Mouse (Mus musculus) intestine, embryonic 15.5 days (tissue): Measurements from ENCODE around the gene Mmaa. TPM values are rescaled to one million over a fixed set of nuclear protein-coding genes. Genes with fewer than 3 reads are reported as not detected.

ENCODE experiments used
- ATAC-seq: fragments of 200-750 bp; cut with Nextera tagmentation; 2 replicates; pipeline ENCODE4 v1.8.0; 2017; ENCODE audit warnings: moderate TSS enrichment, moderate library complexity
- H3K27ac ChIP-seq: fragments of 300-500 bp; sonication (generic); 2 replicates; pipeline ENCODE4 v1.5.1; 2015; ENCODE audit warnings: mild to moderate bottlenecking, inconsistent platforms
- H3K27me3 ChIP-seq: fragments of 300-500 bp; sonication (generic); replicated peaks from 2 replicates; pipeline ENCODE4 v1.6.1; 2015; ENCODE audit warnings: inconsistent platforms
- H3K36me3 ChIP-seq: fragments of 300-500 bp; sonication (generic); 2 replicates; pipeline ENCODE4 v1.6.1; 2015; ENCODE audit warnings: inconsistent platforms
- H3K4me1 ChIP-seq: fragments of 300-500 bp; sonication (generic); replicated peaks from 2 replicates; pipeline ENCODE4 v1.6.1; 2015; ENCODE audit warnings: inconsistent platforms
- H3K4me2 ChIP-seq: fragments of 300-500 bp; sonication (generic); replicated peaks from 2 replicates; pipeline ENCODE4 v1.6.1; 2015; ENCODE audit warnings: mild to moderate bottlenecking, inconsistent platforms
- H3K4me3 ChIP-seq: fragments of 300-500 bp; sonication (generic); replicated peaks from 2 replicates; pipeline ENCODE4 v1.5.1; 2015; ENCODE audit warnings: inconsistent platforms
- H3K9ac ChIP-seq: fragments of 300-500 bp; sonication (generic); 2 replicates; pipeline ENCODE4 v1.6.1; 2015; ENCODE audit warnings: inconsistent platforms
- H3K9me3 ChIP-seq: fragments of 300-500 bp; sonication (generic); 2 replicates; pipeline ENCODE4 v1.6.1; 2016; ENCODE audit warnings: inconsistent platforms
- WGBS: fragments of 180-500 bp; shearing (Covaris S2); methylation state at CpG from one replicate; pipeline ENCODE4 v1.1.7; 2015; 5-methylcytosine and 5-hydroxymethylcytosine counted together
- polyA plus RNA-seq: library from polyadenylated mRNA; unstranded; fragments of >200 nt; fragmentation: Nextera tagmentation; extraction: Ambion mirVana; gene quantifications from 2 replicates; pipeline ENCODE4 v1.2.1, GENCODE M21; 2015

The Mmaa gene
- polyA plus RNA-seq, 1 experiment from 2014 or later: 12.8 TPM

DNA sequence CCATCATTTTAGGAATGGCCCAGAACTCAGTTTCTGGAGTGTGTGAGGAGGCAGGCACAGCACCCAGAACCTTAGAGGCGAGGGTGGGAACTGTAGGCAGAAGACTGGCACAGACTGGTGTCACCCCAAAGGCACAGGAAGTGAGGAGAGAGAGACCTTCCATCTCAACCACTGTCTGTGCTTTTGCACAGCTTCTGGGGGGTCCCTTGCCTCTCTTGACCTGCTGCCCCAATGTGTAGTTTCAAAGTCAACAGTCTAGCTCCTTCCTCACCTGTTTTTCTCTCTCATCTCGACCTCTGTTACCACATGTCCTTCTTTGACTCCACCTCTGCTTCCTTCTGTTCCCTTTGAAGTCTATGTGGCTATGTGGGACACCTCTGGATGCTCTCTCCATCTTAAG lies 16.1 kb upstream of the Mmaa start:
- 83% methylated on average over 2 of the region's 2 CpGs for WGBS
- H3K27me3 ChIP-seq: no peaks in the 10 kb centered on the region

DNA sequence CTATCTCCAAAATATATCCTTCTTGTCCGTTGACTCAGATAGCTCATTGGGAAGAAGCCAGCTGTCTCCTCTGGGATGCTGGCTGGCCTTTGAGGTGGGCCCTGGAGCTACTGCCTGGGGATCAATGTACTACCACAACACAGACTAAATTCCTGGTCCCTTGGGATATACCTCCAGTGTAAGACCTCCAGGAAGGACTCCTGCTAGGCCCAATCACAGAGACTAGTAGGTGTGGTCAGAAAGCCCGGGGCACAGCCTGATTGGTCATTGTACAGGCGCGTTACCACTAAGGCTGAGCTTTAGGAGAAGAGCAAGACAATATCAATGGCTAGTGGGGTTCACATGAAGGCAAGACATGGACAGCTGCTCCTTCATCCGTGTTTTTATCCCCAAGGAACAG lies 11.2 kb upstream of the Mmaa start:
- no peak overlapping the region for H3K4me2 ChIP-seq
- H3K36me3 ChIP-seq: no peaks in the 10 kb centered on the region
- H3K27ac ChIP-seq: no peak overlapping the region
- H3K4me3 ChIP-seq: no peak overlapping the region
- no peaks in the 10 kb centered on the region for H3K27me3 ChIP-seq
- no peaks in the 10 kb centered on the region for H3K9me3 ChIP-seq
- WGBS: 73% methylated on average over 5 of the region's 5 CpGs
- no peak for ATAC-seq
- H3K4me1 ChIP-seq: no peaks in the 10 kb centered on the region
- H3K9ac ChIP-seq: no peak overlapping the region

More for the DNA sequence above, 16.1 kb upstream of the Mmaa start:
- H3K9ac ChIP-seq: no peak overlapping the region
- no peak overlapping the region for H3K27ac ChIP-seq
- no peaks in the 10 kb centered on the region for H3K9me3 ChIP-seq
- H3K4me2 ChIP-seq: no peak overlapping the region
- H3K36me3 ChIP-seq: no peaks in the 10 kb centered on the region
- no peaks in the 10 kb centered on the region for H3K4me1 ChIP-seq
- no peak for ATAC-seq
- H3K4me3 ChIP-seq: no peak overlapping the region

DNA sequence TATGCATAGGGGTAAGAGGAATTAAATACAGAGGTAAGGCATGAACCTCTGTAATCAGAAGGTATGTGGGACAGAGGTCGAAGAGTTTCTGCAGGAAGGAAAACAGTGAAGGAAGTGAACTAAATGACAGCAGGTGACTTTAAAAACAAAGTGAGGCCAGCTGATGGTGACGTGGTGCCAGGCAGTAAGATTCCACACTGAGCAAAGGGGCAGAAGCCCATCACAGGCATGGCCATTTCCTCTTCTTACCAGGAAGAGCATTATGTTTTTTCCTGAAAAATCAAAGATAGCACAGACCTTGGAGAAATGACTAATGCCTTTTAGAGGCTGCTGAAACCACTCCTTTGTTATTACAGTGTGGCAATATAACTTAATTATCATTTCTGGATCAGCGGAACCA lies 6.8 kb upstream of the Mmaa start:
- no peaks in the 10 kb centered on the region for H3K9me3 ChIP-seq
- no peak overlapping the region for H3K27ac ChIP-seq
- H3K9ac ChIP-seq: no peak overlapping the region

DNA sequence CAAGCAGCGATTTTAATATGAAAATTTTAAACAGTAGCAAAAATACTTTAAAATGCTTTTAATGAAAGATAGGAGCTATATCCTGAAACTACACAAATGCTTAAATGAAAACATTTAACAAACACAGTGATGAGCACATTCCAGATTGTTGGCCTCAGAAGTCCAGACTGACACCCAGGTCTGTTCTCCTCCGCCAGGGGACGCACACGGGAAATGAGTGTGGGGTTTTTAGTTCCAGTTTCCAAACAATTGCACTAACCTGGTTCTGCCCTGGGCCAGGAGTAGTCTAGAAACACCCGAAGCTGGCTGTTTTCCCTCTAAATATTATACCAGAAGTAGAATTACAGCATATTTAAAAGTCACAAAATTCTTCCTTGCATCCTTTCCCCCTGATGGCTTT lies 5.0 kb upstream of the Mmaa start:
- 81% methylated on average over 5 of the region's 5 CpGs for WGBS
- H3K4me3 ChIP-seq: no peak overlapping the region

More for the DNA sequence above, 6.8 kb upstream of the Mmaa start:
- Histone ChIP-seq H3K4me3 (no peak overlapping the region), H3K4me1 (no peaks in the 10 kb centered on the region), H3K4me2 (no peak overlapping the region), H3K36me3 (no peaks in the 10 kb centered on the region), H3K27me3 (no peaks in the 10 kb centered on the region)
- peak; percentile 81 for ATAC-seq
- WGBS: 56% methylated on average over 3 of the region's 3 CpGs

DNA sequence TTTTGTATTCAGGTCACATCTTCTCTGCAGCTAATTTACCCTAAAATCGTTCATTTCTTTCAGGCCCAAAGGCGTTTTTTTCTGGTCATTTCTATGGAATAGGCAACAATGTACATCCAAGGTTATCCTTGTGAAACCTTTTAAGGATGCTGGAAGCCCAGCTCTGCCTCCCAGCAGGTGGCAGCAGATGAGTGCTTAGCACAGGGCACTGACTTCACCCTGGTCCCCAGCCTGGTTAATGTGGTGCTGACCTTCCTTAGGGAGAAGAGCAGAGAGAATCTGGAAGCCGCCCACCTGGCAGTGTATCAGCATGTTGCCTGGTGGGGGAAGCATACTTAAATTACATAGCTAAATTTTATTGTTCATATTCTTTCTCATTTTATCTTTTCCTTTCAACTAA lies 3.0 kb upstream of the Mmaa start:
- H3K27me3 ChIP-seq: no peaks in the 10 kb centered on the region
- H3K4me2 ChIP-seq: no peak overlapping the region
- no peak overlapping the region for H3K9ac ChIP-seq
- WGBS: 42% methylated on average over 3 of the region's 3 CpGs
- no peaks in the 10 kb centered on the region for H3K9me3 ChIP-seq
- no peak for ATAC-seq
- 0 out of 2 replicates have a peak, but pooled peaks cover 4% of the 10 kb centered on the region for H3K4me1 ChIP-seq
- H3K27ac ChIP-seq: no peak overlapping the region
- H3K36me3 ChIP-seq: no peaks in the 10 kb centered on the region
- H3K4me3 ChIP-seq: no peak overlapping the region

More for the DNA sequence above, 5.0 kb upstream of the Mmaa start:
- H3K9me3 ChIP-seq: no peaks in the 10 kb centered on the region
- no peaks in the 10 kb centered on the region for H3K36me3 ChIP-seq
- no peaks in the 10 kb centered on the region for H3K27me3 ChIP-seq
- no peaks in the 10 kb centered on the region for H3K4me1 ChIP-seq
- no peak for ATAC-seq
- no peak overlapping the region for H3K9ac ChIP-seq
- no peak overlapping the region for H3K4me2 ChIP-seq
- H3K27ac ChIP-seq: no peak overlapping the region

DNA sequence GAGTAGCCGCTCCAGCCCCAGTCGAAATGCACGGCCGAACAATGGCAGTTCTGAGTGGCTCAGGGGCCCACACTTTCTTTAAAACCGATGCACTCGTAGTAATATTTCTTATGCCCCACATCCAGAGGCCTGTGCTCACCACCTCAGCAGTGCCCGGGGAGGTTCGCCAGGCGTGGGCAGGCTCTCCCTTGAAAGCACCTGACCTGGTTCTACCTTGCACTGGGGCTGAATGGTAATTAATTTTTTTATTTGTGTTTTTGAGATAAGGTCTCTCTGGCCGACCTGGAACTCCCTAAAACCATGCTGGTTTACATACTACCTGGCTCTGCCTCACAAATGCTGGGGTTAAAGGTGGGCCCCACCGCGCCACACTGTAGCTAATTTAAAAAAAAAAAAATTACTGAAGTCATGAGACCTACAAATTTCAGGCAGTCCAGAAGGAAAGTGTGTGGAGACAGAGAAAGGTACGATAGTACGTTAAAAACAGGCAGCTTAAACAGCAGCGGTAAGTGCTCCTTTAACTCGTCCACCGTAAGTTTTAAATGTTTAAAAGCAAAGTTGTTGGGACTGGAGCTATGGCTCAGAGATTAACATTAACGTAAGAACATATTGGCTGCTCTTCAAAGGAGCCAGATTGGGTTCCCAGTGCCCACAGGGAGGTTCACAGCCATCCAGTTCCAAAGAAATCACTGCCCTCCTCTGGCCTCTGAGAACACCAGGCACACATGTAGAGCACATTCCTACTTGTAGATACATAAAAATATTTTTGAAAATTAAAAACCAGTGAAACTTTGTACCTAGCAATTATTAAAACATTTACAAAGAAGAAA lies 754 bp upstream of the Mmaa start:
- Histone ChIP-seq H3K4me2 (peak overlapping the region; percentile 79), H3K4me1 (0 out of 2 replicates have a peak, but pooled peaks cover 4% of the 10 kb centered on the region), H3K9ac (peak overlapping the region; percentile 82), H3K9me3 (no peaks in the 10 kb centered on the region), H3K4me3 (peak overlapping the region; percentile 64), H3K27ac (peak overlapping the region; percentile 97), H3K27me3 (no peaks in the 10 kb centered on the region), H3K36me3 (no peaks in the 10 kb centered on the region)
- WGBS: 14% methylated on average over 18 of the region's 18 CpGs
- no peak; the same call in 1 of the 2 replicates for ATAC-seq

DNA sequence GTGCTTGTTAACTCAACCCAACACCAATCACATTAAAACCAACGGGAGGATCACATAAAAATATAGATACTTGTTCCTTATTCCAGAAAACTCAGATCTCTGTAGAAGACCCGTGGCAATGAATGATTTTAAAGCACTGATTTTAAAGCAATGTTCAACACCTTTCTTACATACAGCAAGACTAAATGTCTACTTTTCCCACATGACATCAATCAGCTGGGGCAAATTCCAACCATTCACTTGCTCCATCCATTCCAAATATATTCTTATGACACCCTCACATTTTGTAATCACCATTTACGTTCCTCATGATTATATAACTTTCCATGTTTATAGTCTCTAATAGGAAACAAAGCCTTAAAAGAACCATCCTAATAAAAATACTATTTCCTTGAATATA lies 896 bp downstream of the Mmaa start:
- Histone ChIP-seq H3K4me1 (0 out of 2 replicates have a peak, but pooled peaks cover 4% of the 10 kb centered on the region), H3K36me3 (no peaks in the 10 kb centered on the region), H3K9me3 (no peaks in the 10 kb centered on the region), H3K9ac (no peak overlapping the region), H3K27ac (no peak overlapping the region), H3K4me3 (peak overlapping the region; percentile 64; the same call in 1 of the 2 replicates), H3K4me2 (peak overlapping the region; percentile 79), H3K27me3 (no peaks in the 10 kb centered on the region)
- no peak for ATAC-seq
- 46% methylated on average over 3 of the region's 3 CpGs for WGBS

DNA sequence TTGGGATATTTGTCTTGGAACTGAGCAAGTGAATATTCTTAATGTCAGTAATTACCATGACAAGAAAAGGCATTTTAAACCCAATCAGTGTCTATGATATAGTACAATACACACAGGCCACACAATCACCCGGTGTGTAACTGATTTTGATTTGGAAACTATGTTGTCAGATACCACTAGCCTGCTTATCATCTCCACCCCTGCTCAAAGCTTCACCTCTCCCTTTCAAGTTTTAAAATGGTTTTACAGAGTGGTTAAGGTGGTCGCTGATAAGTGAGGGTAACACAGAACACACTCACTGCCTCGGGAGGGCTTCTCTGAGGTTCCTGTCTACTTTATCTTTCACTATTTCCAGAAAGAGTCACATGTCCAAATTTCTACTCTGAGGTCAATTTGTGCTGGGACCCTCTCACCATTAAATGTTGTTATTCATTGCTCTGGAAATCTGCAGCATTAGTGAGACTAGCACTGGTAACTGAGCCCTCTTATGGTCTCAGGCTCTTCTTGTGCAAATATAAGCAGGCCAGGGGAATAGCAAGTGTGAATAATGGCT lies 1.9 kb downstream of the Mmaa start:
- Histone ChIP-seq H3K27ac (no peak overlapping the region), H3K27me3 (no peaks in the 10 kb centered on the region), H3K4me2 (peak overlapping the region; percentile 79; the same call in 1 of the 2 replicates), H3K36me3 (no peaks in the 10 kb centered on the region), H3K9me3 (no peaks in the 10 kb centered on the region), H3K4me1 (0 out of 2 replicates have a peak, but pooled peaks cover 4% of the 10 kb centered on the region), H3K4me3 (no peak overlapping the region), H3K9ac (no peak overlapping the region)
- ATAC-seq: no peak
- WGBS: 70% methylated on average over 3 of the region's 3 CpGs

DNA sequence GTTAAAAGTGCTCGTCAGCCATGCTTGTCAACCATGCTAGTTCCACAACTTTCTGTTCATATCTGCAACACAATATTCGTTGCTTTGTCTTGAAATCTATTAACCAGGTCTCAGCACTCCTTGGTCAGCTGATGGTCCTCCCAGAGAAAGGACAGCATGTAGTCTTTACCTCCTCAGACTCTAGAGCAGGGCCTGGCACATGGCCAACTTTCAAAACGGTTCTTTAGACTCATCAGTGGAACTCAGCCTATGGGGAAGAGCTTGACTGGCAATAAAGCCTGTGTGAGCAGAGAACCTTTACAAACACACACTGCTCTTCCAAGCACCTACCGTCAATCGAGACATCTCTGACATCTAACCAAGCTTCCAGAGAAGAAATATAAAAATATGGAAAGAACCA lies 5.1 kb downstream of the Mmaa start:
- Histone ChIP-seq H3K4me3 (no peak overlapping the region), H3K9me3 (no peaks in the 10 kb centered on the region), H3K9ac (no peak overlapping the region), H3K4me2 (no peak overlapping the region), H3K4me1 (0 out of 2 replicates have a peak, but pooled peaks cover 4% of the 10 kb centered on the region), H3K27me3 (no peaks in the 10 kb centered on the region), H3K36me3 (no peaks in the 10 kb centered on the region), H3K27ac (no peak overlapping the region)
- ATAC-seq: no peak
- WGBS: 70% methylated on average over 5 of the region's 5 CpGs

DNA sequence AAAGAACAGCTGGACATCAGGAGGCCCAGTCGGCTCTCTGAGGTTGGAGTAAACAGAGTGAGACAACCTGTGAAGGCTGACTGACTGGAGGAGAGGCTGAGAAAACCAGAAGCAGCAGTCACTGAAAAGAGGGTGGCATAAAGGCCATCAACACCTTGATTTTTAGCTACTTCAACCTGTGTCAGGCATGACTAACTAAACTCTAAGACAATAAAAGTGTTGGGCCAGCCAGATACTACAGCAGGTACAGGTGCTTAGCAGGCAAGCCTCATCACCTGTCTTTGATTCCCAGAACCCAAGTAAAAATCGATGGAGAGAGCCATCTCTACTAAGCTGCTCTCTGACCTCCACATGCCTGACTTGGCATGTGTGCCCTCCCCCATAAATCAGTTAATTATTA lies 6.1 kb downstream of the Mmaa start:
- WGBS: 54% methylated on average over 2 of the region's 2 CpGs
- no peak overlapping the region for H3K27ac ChIP-seq
- H3K9me3 ChIP-seq: no peaks in the 10 kb centered on the region
- no peak overlapping the region for H3K4me3 ChIP-seq
- H3K9ac ChIP-seq: no peak overlapping the region
- no peaks in the 10 kb centered on the region for H3K27me3 ChIP-seq
- H3K36me3 ChIP-seq: no peaks in the 10 kb centered on the region
- H3K4me1 ChIP-seq: 0 out of 2 replicates have a peak, but pooled peaks cover 4% of the 10 kb centered on the region
- no peak for ATAC-seq
- no peak overlapping the region for H3K4me2 ChIP-seq

DNA sequence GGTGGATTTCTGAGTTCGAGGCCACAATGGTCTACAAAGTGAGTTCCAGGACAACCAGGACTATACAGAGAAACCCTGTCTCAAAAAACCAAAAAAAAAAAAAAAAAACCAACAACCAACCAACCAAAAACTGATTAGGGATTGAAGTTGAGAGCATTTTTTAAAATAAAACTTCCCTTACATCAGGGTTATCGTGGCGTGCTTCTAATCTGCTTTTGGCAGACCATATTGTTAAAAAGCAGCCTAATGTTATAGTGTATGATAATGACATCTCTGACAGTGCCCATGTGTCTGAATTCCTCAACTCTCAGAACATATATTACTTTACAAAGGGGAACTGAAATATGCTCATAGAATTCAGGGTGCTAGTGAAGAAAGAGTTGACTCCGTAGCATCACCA lies 6.5 kb downstream of the Mmaa start:
- H3K9ac ChIP-seq: no peak overlapping the region
- no peak overlapping the region for H3K4me3 ChIP-seq
- no peak overlapping the region for H3K4me2 ChIP-seq
- H3K9me3 ChIP-seq: no peaks in the 10 kb centered on the region
- WGBS: 87% methylated on average over 4 of the region's 4 CpGs
- no peak overlapping the region for H3K27ac ChIP-seq
- H3K36me3 ChIP-seq: no peaks in the 10 kb centered on the region
- 0 out of 2 replicates have a peak, but pooled peaks cover 3% of the 10 kb centered on the region for H3K4me1 ChIP-seq
- no peak for ATAC-seq
- H3K27me3 ChIP-seq: no peaks in the 10 kb centered on the region

DNA sequence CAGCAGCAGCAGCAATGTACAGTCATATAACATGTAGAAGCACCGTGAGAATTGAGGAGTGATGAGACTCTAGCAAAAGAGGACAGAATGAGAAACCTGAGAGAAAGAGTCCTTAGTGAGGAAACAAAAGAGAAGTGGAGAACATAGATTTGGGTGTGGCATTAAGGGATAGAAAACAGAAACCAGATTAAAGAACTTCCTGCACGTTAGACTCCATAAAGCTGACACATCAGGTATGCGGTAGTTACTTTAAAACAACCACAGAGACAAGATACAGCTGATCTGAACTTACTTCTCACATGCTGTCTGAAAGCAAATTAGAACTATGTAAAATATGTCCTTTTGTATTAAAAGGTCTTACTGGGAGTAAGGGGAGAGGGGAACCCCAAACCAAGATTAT lies 8.3 kb downstream of the Mmaa start:
- 83% methylated on average over 3 of the region's 3 CpGs for WGBS
- Histone ChIP-seq H3K27me3 (no peaks in the 10 kb centered on the region), H3K4me2 (no peak overlapping the region), H3K4me1 (no peaks in the 10 kb centered on the region), H3K4me3 (no peak overlapping the region), H3K36me3 (no peaks in the 10 kb centered on the region), H3K9ac (no peak overlapping the region), H3K9me3 (no peaks in the 10 kb centered on the region), H3K27ac (no peak overlapping the region)
- no peak for ATAC-seq

DNA sequence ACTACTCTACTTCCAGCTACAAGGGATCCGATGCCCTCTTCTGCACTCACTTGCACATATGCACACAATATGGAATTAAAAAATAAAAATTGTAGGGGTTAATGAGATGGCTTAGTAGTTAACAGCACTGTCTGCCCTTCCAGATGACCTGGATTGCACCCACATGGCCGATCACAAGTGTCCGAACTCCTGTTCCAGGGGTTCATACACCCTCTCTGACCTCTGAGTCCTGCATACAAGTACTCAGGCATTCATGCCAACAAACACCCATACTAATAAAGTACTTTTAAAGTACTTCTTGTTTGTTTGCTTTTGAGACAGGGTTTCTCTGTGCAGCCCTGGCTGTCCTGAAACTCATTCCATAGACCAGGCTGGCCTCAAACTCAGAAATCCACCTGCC lies 10.1 kb downstream of the Mmaa start:
- Histone ChIP-seq H3K4me2 (no peak overlapping the region), H3K27ac (no peak overlapping the region), H3K27me3 (no peaks in the 10 kb centered on the region), H3K4me1 (no peaks in the 10 kb centered on the region), H3K4me3 (no peak overlapping the region), H3K9ac (no peak overlapping the region), H3K9me3 (no peaks in the 10 kb centered on the region), H3K36me3 (no peaks in the 10 kb centered on the region)
- no peak for ATAC-seq
- WGBS: 97% methylated on average over 3 of the region's 3 CpGs
